Mouse (Mus musculus): ENCODE measurements around the gene Adgrd1. TPM values are rescaled to one million over a fixed set of nuclear protein-coding genes. Genes with fewer than 3 reads are reported as not detected.
A peak's percentile ranks its signal among the peaks of the same experiment; 100 is the strongest.
"Not testable (repeated sequence)": the region's sequence is repeated elsewhere in the genome, so short reads cannot be mapped to it uniquely, and the experiment has no call there.

Gene Adgrd1
- total and polyA plus RNA-seq, 2 experiments from 2014 or later, result 0.17 to 0.77 TPM

DNA sequence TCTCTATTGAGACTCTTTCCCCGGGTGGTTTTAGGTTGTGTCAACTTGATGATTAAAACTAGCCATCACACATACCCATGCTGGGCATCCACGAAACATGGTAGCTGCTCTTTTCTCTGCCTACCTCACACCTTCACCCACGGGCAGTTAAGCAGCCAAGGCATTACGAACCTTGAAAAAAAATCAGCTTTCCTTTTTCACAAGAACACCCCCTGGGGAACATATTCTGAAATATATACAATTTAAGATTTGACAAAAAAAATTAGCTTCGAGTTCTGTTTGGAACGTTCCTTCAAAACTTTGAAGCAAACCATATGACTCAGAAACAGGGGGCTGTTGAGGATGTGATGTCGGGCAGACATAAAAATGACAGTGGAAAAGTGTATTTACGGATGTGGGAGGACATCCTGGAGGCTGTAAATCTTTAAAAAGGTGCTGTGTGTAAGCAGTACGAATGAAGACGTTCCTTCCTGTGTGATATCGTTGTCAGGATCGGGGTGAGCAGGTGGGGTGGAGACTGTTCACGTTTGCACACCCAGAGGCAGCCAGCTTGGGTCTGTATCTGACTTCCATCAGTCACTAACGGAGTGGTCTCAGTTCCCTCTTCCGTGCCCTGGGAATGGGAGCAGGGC, 25.2 kb downstream of the Adgrd1 start:
- TF ChIP-seq CTCF (IDR thresholded peaks at IDR 0.05), result no peak
- no peaks in the 10 kb centered on the region for H3K36me3 ChIP-seq (ENCODE audit: insufficient read depth, low read length)
- WGBS, result 89% methylated on average over 15 of the region's 15 CpGs

DNA sequence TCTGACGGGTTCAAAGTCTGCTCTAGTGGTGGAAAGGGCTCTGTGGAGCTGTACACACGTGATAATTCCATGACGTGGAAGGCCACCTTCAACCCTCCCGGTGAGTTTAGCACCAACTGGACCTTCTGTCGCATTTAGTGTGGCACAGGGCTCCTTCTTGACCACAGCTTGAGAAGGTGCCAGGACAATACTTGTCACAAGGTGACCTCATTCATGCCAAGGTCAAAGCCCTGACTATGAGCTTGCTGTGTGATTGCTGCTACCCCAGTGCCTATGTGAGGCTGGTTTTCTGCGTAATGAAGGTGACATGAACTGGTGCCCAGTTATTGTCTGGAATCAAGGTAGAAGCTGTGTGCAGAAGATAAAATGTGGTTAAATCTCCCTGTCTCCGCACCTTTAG, 25.9 kb downstream of the Adgrd1 start:
- DNase-seq (ENCODE audit: low spot score), result no peak

More for the DNA sequence above, 25.2 kb downstream of the Adgrd1 start:
- no peak for DNase-seq (ENCODE audit: low spot score)
- Histone ChIP-seq H3K27me3 (ENCODE audit: insufficient read depth, low read length) (no peaks in the 10 kb centered on the region), H3K9ac (replicated peaks; ENCODE audit: low read length, poor library complexity, severe bottlenecking) (no peak overlapping the region), H3K4me2 (ENCODE audit: low read depth, low read length, poor library complexity, severe bottlenecking) (no peak overlapping the region), H3K4me3 (ENCODE audit: low read depth, low read length) (no peak overlapping the region), H3K27ac (ENCODE audit: low read depth, low read length) (no peak overlapping the region), H3K9me3 (ENCODE audit: low read length) (no peaks in the 10 kb centered on the region), H3K4me1 (ENCODE audit: insufficient read depth, low read length) (peaks cover 8% of the 10 kb centered on the region)
- no peak for ATAC-seq (ENCODE audit: low FRiP score)

DNA sequence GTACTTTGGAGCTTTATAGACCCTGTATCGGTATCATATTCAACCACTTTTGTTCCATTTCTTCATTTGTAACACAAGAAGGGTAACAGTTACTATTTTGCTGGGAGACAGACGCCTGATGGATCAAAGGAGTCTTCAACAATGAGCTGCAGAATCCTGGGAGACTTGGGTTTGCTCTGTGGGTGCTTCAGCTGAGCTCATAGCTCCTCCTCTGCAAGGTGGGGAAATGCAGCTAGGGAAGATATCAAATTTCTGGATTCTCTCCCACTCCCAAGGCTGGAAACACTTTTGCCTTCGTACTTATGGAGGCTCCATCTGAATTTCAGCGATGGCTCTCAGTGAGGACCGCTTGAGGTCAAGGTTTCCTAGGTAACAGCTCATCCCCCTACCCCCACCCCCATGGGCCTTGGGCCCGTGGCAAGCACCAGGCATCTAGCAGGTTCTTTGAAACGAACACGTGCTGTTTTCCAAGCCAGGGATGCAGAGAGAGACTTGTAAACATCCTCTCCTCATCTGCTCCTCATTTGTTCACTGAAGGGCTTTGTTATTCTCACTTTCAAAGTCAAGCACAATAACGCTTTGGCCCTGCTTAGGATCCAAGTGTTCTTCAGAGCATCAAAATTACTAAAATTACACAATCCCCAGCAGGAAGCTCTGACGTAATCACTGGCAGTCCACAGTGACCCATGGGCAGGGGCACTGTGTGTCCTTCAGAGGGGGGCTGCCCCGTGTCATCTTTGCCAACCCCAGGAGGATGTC, 27.7 kb downstream of the Adgrd1 start:
- Histone ChIP-seq H3K4me2 (ENCODE audit: low read depth, low read length, poor library complexity, severe bottlenecking) (no peak overlapping the region), H3K27me3 (ENCODE audit: insufficient read depth, low read length) (no peaks in the 10 kb centered on the region), H3K4me1 (ENCODE audit: insufficient read depth, low read length) (peaks cover 8% of the 10 kb centered on the region), H3K4me3 (ENCODE audit: low read depth, low read length) (no peak overlapping the region), H3K9ac (replicated peaks; ENCODE audit: low read length, poor library complexity, severe bottlenecking) (no peak overlapping the region), H3K9me3 (ENCODE audit: low read length) (no peaks in the 10 kb centered on the region), H3K36me3 (ENCODE audit: insufficient read depth, low read length) (no peaks in the 10 kb centered on the region), H3K27ac (ENCODE audit: low read depth, low read length) (0 out of 2 replicates have a peak overlapping the region, but pooled peaks have one; percentile 4)
- WGBS, result 29% methylated on average over 11 of the region's 11 CpGs
- DNase-seq (ENCODE audit: low spot score), result no peak
- no peak for TF ChIP-seq CTCF (IDR thresholded peaks at IDR 0.05)
- no peak for ATAC-seq (ENCODE audit: low FRiP score)

More for the DNA sequence above, 25.9 kb downstream of the Adgrd1 start:
- no peak overlapping the region for H3K9ac ChIP-seq (replicated peaks; ENCODE audit: low read length, poor library complexity, severe bottlenecking)
- no peak for ATAC-seq (ENCODE audit: low FRiP score)
- no peaks in the 10 kb centered on the region for H3K9me3 ChIP-seq (ENCODE audit: low read length)
- no peak overlapping the region for H3K4me2 ChIP-seq (ENCODE audit: low read depth, low read length, poor library complexity, severe bottlenecking)
- H3K4me3 ChIP-seq (ENCODE audit: low read depth, low read length), result no peak overlapping the region
- H3K27me3 ChIP-seq (ENCODE audit: insufficient read depth, low read length), result no peaks in the 10 kb centered on the region
- no peak overlapping the region for H3K27ac ChIP-seq (ENCODE audit: low read depth, low read length)
- WGBS, result 89% methylated on average over 7 of the region's 7 CpGs
- H3K4me1 ChIP-seq (ENCODE audit: insufficient read depth, low read length), result peaks cover 8% of the 10 kb centered on the region
- no peak for TF ChIP-seq CTCF (IDR thresholded peaks at IDR 0.05)
- H3K36me3 ChIP-seq (ENCODE audit: insufficient read depth, low read length), result no peaks in the 10 kb centered on the region

DNA sequence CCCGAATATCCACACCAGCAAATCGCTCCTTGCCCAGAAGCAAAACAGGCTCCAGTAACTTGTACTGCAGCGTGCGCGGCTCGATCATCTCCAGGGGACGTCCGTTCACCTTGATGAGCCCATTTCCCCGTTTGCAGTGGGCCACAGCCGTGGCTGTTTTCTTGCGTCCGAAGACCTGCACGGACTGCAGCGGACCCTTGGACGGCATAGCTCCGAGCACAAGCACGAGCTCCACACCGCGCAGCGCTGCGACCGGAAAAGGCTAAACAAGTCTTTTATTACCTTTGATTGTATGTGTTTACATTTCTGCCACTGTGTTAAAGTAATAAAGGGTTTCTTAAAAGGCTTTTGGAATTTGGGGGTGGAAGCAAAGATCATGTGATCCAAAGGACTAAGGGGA, 31.8 kb downstream of the Adgrd1 start:
- not testable (repeated sequence) for H3K4me1 ChIP-seq (ENCODE audit: insufficient read depth, low read length); H3K27ac ChIP-seq (ENCODE audit: low read depth, low read length); H3K36me3 ChIP-seq (ENCODE audit: insufficient read depth, low read length); H3K4me3 ChIP-seq (ENCODE audit: low read depth, low read length); H3K27me3 ChIP-seq (ENCODE audit: insufficient read depth, low read length); H3K4me2 ChIP-seq (ENCODE audit: low read depth, low read length, poor library complexity, severe bottlenecking); ATAC-seq (ENCODE audit: low FRiP score); H3K9me3 ChIP-seq (ENCODE audit: low read length); H3K9ac ChIP-seq (replicated peaks; ENCODE audit: low read length, poor library complexity, severe bottlenecking); DNase-seq (ENCODE audit: low spot score)
- 98% methylated on average over 21 of the region's 22 CpGs for WGBS

DNA sequence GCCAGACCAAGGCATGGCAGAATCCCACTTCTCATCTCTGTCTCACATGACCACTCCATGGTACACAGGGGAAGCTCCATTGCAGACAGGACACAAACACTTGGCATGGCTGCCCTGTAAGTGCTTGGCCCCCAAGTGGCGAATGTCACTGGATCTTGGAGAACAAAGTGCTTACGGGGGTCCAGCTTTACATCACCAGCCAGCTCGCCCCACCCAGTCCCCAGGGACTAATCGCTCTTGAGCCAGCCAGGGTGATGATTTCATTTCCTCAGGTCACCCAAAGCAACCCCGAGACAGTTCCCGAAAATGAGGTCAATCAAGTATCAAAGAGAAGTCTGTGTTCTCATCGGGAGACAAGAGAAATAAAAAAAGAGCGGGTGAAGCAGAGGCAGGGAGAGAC, 33.8 kb downstream of the Adgrd1 start:
- Histone ChIP-seq H3K36me3 (ENCODE audit: insufficient read depth, low read length) (no peaks in the 10 kb centered on the region), H3K4me3 (ENCODE audit: low read depth, low read length) (no peak overlapping the region), H3K4me2 (ENCODE audit: low read depth, low read length, poor library complexity, severe bottlenecking) (no peak overlapping the region), H3K9me3 (ENCODE audit: low read length) (no peaks in the 10 kb centered on the region), H3K4me1 (ENCODE audit: insufficient read depth, low read length) (no peaks in the 10 kb centered on the region), H3K9ac (replicated peaks; ENCODE audit: low read length, poor library complexity, severe bottlenecking) (no peak overlapping the region), H3K27ac (ENCODE audit: low read depth, low read length) (no peak overlapping the region), H3K27me3 (ENCODE audit: insufficient read depth, low read length) (no peaks in the 10 kb centered on the region)
- no peak for TF ChIP-seq CTCF (IDR thresholded peaks at IDR 0.05)
- ATAC-seq (ENCODE audit: low FRiP score) (no peak), DNase-seq (ENCODE audit: low spot score) (no peak)
- WGBS, result 93% methylated on average over 8 of the region's 8 CpGs

DNA sequence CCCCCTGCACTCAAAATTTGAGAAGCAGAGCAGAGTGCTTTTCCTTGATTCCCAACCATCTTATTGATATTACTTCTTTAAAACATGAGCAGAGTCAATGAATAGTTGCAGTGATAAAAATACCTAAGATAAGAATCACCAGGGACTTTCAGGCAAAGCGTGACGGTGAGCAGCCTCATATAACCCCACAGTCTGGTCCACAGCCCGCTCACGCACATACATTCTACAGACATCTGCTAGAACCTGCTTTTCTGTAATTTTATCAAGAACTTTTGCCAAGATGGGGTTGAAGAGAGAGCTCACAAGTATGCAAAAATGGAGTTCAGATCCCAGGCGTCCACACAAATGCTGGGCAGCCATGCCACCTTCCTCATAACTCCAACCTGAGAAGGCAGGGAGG, 40.9 kb downstream of the Adgrd1 start:
- no peaks in the 10 kb centered on the region for H3K9me3 ChIP-seq (ENCODE audit: low read length)
- ATAC-seq (ENCODE audit: low FRiP score) (no peak), DNase-seq (ENCODE audit: low spot score) (no peak)
- WGBS, result 91% methylated on average over 5 of the region's 5 CpGs
- no peak overlapping the region for H3K27ac ChIP-seq (ENCODE audit: low read depth, low read length)
- no peaks in the 10 kb centered on the region for H3K36me3 ChIP-seq (ENCODE audit: insufficient read depth, low read length)
- no peak overlapping the region for H3K9ac ChIP-seq (replicated peaks; ENCODE audit: low read length, poor library complexity, severe bottlenecking)
- no peak for TF ChIP-seq CTCF (IDR thresholded peaks at IDR 0.05)
- 0 out of 2 replicates have a peak, but pooled peaks cover 3% of the 10 kb centered on the region for H3K4me1 ChIP-seq (ENCODE audit: insufficient read depth, low read length)
- no peak overlapping the region for H3K4me3 ChIP-seq (ENCODE audit: low read depth, low read length)
- H3K4me2 ChIP-seq (ENCODE audit: low read depth, low read length, poor library complexity, severe bottlenecking), result no peak overlapping the region
- no peaks in the 10 kb centered on the region for H3K27me3 ChIP-seq (ENCODE audit: insufficient read depth, low read length)

Data from midbrain, postnatal 0 days (tissue).